15 mouse cellular contexts compared by ENCODE assay signal in genomic region chr1:120086644-120087043, GRCm38 (mm10). TPM values are rescaled to one million over a fixed set of nuclear protein-coding genes. Genes with fewer than 3 reads are reported as not detected.
DNase-seq lines count a peak whose midpoint lies in the region; ATAC-seq and TF ChIP-seq lines count a peak whose summit lies in the region.
"Had no signal": no experiment of that assay in that cellular context is flagged by ENCODE, and none has a peak within 500 bp of the region (broad histone marks: within the 10 kb centered on the region; RNA-seq: fewer than 3 reads in every experiment).

No protein-coding gene starts in this region.

- no peak for ATAC-seq in CD4-positive, CD25-positive, alpha-beta regulatory T cell, adult 4 months
- ATAC-seq: forebrain, embryonic 14.5 days; hindbrain, postnatal 0 days had no signal

- DNase-seq in retina, embryonic 14.5 days (ENCODE audit: low spot score) = peak; percentile 37
- no peak for DNase-seq in retina, postnatal 1 day
- peak; percentile 89 for DNase-seq in ES-CJ7 (ENCODE audit: low read depth, low spot score)
- DNase-seq in brain, embryonic 14.5 days (ENCODE audit: low read depth) = peak; percentile 14
- DNase-seq in left cerebral cortex, adult 18-20 months (ENCODE audit: low spot score in 2 of 2) = no peak
- DNase-seq: adrenal gland, postnatal 10 days; cerebellum, adult 11-12 months; cerebellum, adult 9-11 months; cerebellum, postnatal 36 days; gastrocnemius, postnatal 10 days; heart, adult 18-20 months; heart, postnatal 14 days had no signal

- no peak for TF ChIP-seq CTCF in brain, embryonic 14.5 days (IDR thresholded peaks at IDR 0.05; ENCODE audit: borderline replicate concordance, extremely low read depth, insufficient read depth, insufficient read length)

- no peak for TF ChIP-seq POLR2A in brain, embryonic 14.5 days (IDR thresholded peaks at IDR 0.05; ENCODE audit: borderline replicate concordance, extremely low read depth, insufficient read depth, insufficient read length, poor library complexity, severe bottlenecking)

RNA-seq across cellular contexts. Expression of gene Tmem37, which starts 12.8 kb away (rescaled TPM):
- 5.0 and 5.4 TPM in 2 replicates for polyA plus RNA-seq in brain, embryonic 14.5 days (2012; rRNA removed)
- 1 to 10 TPM in 1 of 2 experiments, under 1 TPM in 1; 0.98 to 2.2 TPM for polyA plus RNA-seq in CD4-positive, CD25-positive, alpha-beta regulatory T cell, adult 4 months (2017; shearing (Covaris generic))
- 1 to 10 TPM in 1 of 2 experiments, under 1 TPM in 1; 0.94 to 2.0 TPM for total RNA-seq in left cerebral cortex, adult 18-20 months (2021)

RNA-seq across cellular contexts. Expression of gene Dbi, which starts 34.2 kb away (rescaled TPM):
- polyA plus RNA-seq in brain, embryonic 14.5 days (2012; rRNA removed) = 514 and 714 TPM in 2 replicates
- polyA plus RNA-seq in CD4-positive, CD25-positive, alpha-beta regulatory T cell, adult 4 months (2017; shearing (Covaris generic)) = 100 to 1,000 TPM; 123 to 132 TPM
- total RNA-seq in left cerebral cortex, adult 18-20 months (2021) = 100 to 1,000 TPM; 254 to 257 TPM

RNA-seq across cellular contexts. Expression of gene 3110009E18Rik, which starts 34.3 kb away (rescaled TPM):
- 6.6 and 10.9 TPM in 2 replicates for polyA plus RNA-seq in brain, embryonic 14.5 days (2012; rRNA removed)
- polyA plus RNA-seq in CD4-positive, CD25-positive, alpha-beta regulatory T cell, adult 4 months (2017; shearing (Covaris generic)) = 10 to 100 TPM; 21.6 to 30.4 TPM
- 1 to 10 TPM; 5.3 to 5.6 TPM for total RNA-seq in left cerebral cortex, adult 18-20 months (2021)

Comparison
In these comparisons a context has a peak if more than half of its experiments do, and no peak if none do; other contexts are left out.
1. DNase-seq: peak in retina, embryonic 14.5 days (single experiment), ES-CJ7 (single experiment) and brain, embryonic 14.5 days (single experiment); none in retina, postnatal 1 day (single experiment) and left cerebral cortex, adult 18-20 months (0 of 2).